Mouse (Mus musculus) liver, embryonic 13.5 days (tissue): ENCODE results near the gene Pias1. TPM values are rescaled to one million over a fixed set of nuclear protein-coding genes. Genes with fewer than 3 reads are reported as not detected.

Experiments used
- ATAC-seq: fragments of 200-750 bp; cut with Nextera tagmentation; 2 replicates; pipeline ENCODE4 v1.8.0; 2017; ENCODE audit warnings: low read depth, mild to moderate bottlenecking, moderate number of reproducible peaks, moderate library complexity
- DNase-seq: peaks from one replicate; pipeline ENCODE4 v3.0.0; 2022
- H3K27ac ChIP-seq: fragments of 300-500 bp; sonication (generic); 2 replicates; pipeline ENCODE4 v1.5.1; 2015; ENCODE audit warnings: moderate library complexity, mild to moderate bottlenecking, inconsistent platforms
- H3K27me3 ChIP-seq: fragments of 300-500 bp; sonication (generic); 2 replicates; pipeline ENCODE4 v1.6.1; 2015; ENCODE audit warnings: mild to moderate bottlenecking, inconsistent platforms
- H3K36me3 ChIP-seq: fragments of 300-500 bp; sonication (generic); 2 replicates; pipeline ENCODE4 v1.6.1; 2015; ENCODE audit warnings: mild to moderate bottlenecking, inconsistent platforms
- H3K4me1 ChIP-seq: fragments of 300-500 bp; sonication (generic); replicated peaks from 2 replicates; pipeline ENCODE4 v1.6.1; 2015; ENCODE audit warnings: inconsistent platforms
- H3K4me2 ChIP-seq: fragments of 300-500 bp; sonication (generic); 2 replicates; pipeline ENCODE4 v1.6.1; 2015; ENCODE audit warnings: inconsistent platforms, mild to moderate bottlenecking, moderate library complexity
- H3K4me3 ChIP-seq: fragments of 300-500 bp; sonication (generic); replicated peaks from 2 replicates; pipeline ENCODE4 v1.5.1; 2015; ENCODE audit warnings: mild to moderate bottlenecking, inconsistent platforms
- H3K9ac ChIP-seq: fragments of 300-500 bp; sonication (generic); 2 replicates; pipeline ENCODE4 v1.6.1; 2015; ENCODE audit warnings: mild to moderate bottlenecking, inconsistent platforms
- H3K9me3 ChIP-seq: fragments of 300-500 bp; sonication (generic); replicated peaks from 2 replicates; pipeline ENCODE4 v1.6.1; 2016; ENCODE audit warnings: inconsistent platforms
- WGBS: fragments of 180-500 bp; shearing (Covaris S2); methylation state at CpG from one replicate; pipeline ENCODE4 v1.1.7; 2015; ENCODE audit not compliant: insufficient replicate concordance; 5-methylcytosine and 5-hydroxymethylcytosine counted together
- polyA plus RNA-seq: library from polyadenylated mRNA; unstranded; fragments of >200 nt; fragmentation: Nextera tagmentation; extraction: Ambion mirVana; gene quantifications from 2 replicates; pipeline ENCODE4 v1.2.1, GENCODE M21; 2015

Gene Pias1
- polyA plus RNA-seq, 1 experiment from 2014 or later = 25.6 TPM

DNA sequence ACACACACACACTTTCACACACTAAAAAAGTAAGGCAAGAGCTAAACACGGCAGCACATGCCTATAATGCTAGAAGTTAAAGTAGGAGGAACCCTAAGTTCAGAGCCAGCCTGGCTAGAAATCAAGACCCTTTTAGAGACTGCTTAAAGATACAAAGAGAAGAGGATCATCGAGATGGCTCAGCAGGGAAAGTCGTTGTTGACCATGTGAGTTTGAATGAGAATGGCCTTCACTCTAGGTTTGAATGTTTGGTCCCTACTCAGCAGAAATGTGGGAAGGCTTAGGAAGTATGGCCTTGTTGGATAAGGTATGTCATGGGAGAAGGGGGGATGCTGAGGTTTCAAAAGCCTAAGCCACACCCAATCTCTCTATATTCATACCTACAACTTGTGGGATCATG, 46.8 kb downstream of the Pias1 start:
- H3K4me2 ChIP-seq = no peak overlapping the region
- H3K4me3 ChIP-seq = no peak overlapping the region
- DNase-seq = no peak
- no peak overlapping the region for H3K27ac ChIP-seq
- no peak overlapping the region for H3K9ac ChIP-seq
- H3K4me1 ChIP-seq = peaks cover 21% of the 10 kb centered on the region
- no peaks in the 10 kb centered on the region for H3K27me3 ChIP-seq
- no peaks in the 10 kb centered on the region for H3K9me3 ChIP-seq
- ATAC-seq = no peak
- WGBS = 81% methylated on average over 3 of the region's 3 CpGs
- H3K36me3 ChIP-seq = peaks cover 7% of the 10 kb centered on the region; the same call in 1 of the 2 replicates

DNA sequence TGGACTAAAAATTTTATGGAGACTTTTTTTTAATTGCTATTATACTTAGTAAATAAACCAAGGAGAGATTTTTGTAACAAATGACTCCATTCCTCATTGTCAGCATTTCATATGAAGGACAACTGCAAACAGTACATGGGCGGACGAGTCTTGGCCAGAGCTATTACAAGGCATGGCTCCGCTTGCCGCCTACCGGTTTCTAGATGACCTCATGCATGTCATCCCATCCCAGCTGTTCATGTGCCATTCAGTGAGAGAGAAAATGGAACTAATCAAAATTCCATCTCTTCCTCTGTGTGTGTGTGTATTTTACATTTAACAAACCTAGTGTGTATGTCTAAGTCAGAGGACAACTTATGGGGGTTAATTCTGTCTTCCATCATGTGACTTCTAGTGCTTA, 51.9 kb downstream of the Pias1 start:
- H3K9ac ChIP-seq = no peak overlapping the region
- peaks cover 3% of the 10 kb centered on the region; the same call in 1 of the 2 replicates for H3K36me3 ChIP-seq
- DNase-seq (no peak), ATAC-seq (no peak)
- H3K4me3 ChIP-seq = no peak overlapping the region
- H3K27me3 ChIP-seq = no peaks in the 10 kb centered on the region
- no peaks in the 10 kb centered on the region for H3K9me3 ChIP-seq
- H3K4me2 ChIP-seq = no peak overlapping the region
- H3K27ac ChIP-seq = no peak overlapping the region
- peaks cover 50% of the 10 kb centered on the region for H3K4me1 ChIP-seq
- WGBS = 84% methylated on average over 5 of the region's 5 CpGs

DNA sequence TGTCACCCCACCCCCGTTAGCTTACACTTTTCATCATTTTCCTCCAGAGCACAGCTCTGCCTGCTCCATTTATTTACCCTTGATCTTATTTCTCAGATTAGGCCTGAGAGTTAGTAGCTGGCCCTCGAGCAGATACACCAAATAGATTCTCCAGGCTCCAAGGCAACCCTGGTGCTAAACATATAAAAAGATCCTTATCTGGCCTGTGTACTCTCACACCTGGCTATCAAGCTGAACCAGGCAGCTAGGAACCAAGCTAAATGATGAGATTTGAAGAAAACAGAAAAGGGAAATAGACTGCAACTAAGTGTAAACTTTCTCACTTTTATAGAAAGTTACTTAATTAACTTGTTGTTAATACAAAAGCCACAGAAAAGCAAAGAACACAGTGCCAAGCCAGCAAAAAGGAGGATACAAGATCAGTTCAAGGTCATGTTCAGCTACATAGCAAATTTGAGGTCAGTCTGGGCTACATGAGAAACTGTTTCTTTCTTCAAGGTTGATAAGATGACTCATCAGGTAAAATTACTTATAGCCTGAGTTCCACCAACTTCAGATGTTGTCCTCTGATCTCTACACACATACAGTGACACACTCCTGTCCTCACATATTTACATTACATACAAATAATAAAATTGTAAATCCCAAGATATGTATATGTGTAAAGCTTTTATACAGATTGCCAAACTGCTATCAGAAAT, 52.9 kb downstream of the Pias1 start:
- Histone ChIP-seq H3K9me3 (no peaks in the 10 kb centered on the region), H3K4me2 (no peak overlapping the region), H3K36me3 (0 out of 2 replicates have a peak, but pooled peaks cover 4% of the 10 kb centered on the region), H3K4me1 (peaks cover 53% of the 10 kb centered on the region), H3K9ac (no peak overlapping the region), H3K27me3 (no peaks in the 10 kb centered on the region), H3K27ac (no peak overlapping the region), H3K4me3 (no peak overlapping the region)
- WGBS = 35% methylated on average over 2 of the region's 2 CpGs
- ATAC-seq = 0 out of 2 replicates have a peak, but pooled peaks have one; percentile 15
- DNase-seq = no peak

DNA sequence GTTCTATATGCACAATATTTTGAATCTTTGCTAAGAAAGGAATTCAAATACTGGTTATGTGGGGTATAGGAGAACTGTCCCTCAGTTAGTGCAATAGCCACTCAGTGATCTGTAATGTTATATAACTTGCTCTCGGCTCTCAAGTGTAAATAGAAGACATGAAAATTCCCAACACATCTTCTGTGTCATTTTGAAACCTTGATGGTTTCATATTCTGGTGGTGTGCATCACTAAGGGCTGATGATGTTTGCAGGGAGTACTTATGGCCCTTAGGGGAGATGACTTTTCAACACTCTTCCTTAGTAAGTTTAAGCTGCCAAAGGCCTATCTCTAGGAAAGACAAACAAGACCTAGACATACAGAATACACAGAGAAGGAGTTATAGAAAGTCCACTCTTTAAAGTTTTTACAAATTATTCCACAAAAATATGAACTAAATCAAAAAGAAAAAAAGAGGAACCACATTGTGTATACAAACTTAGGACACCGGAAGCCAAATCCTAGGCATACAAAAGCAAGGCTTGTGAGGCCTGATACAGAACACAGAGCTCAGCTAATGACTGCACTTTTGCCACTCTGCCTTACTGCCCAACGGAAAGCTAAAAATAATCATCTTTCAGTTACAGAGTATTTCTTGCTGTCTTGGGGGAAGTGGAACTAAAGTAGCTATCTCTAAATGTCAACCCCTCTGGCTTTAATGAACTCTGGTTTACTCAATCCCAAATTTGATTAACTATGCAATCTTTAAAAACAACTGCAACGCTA, 55.0 kb downstream of the Pias1 start:
- Histone ChIP-seq H3K9ac (no peak overlapping the region), H3K36me3 (0 out of 2 replicates have a peak, but pooled peaks cover 4% of the 10 kb centered on the region), H3K4me2 (peak overlapping the region; percentile 3; the same call in 1 of the 2 replicates), H3K4me3 (no peak overlapping the region), H3K9me3 (no peaks in the 10 kb centered on the region), H3K27ac (peak overlapping the region; percentile 50), H3K27me3 (no peaks in the 10 kb centered on the region), H3K4me1 (peaks cover 41% of the 10 kb centered on the region)
- DNase-seq (no peak), ATAC-seq (no peak)
- 30% methylated on average over 4 of the region's 4 CpGs for WGBS

DNA sequence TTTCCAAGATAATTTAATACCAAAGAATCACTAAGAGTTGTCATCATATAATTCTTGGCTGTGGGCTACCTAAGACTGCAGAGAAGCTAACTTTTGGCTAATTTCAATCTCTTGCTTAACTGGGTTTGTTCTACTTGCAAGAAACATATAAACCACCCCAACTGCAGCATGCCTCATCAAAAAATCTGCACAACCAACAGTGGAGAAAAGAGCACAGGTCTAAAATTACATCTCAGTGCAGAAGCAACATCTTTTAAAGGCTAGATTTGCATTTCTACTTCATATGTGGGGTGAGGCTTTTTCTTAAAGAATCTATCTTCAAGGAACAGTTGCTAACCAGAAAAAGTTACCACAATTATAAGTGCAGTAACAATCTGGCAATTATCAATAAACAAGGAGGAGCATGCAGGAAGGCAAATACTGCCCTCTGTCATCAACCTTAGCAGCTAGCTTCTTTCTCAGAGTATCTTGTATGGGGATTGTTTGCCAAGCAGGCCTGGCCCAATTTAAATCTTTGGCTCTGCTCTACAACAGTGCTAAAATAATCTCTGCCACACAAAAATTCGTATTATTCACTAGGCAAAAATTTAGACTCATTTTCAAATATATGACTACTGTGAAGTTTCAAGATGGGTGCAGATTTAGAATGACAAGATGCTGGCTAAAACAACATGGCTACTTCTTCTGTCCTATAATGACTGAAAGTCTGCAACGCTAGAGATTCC, 62.7 kb downstream of the Pias1 start:
- Histone ChIP-seq H3K4me2 (no peak overlapping the region), H3K27ac (no peak overlapping the region), H3K4me3 (no peak overlapping the region), H3K4me1 (peaks cover 3% of the 10 kb centered on the region), H3K36me3 (peaks cover 13% of the 10 kb centered on the region), H3K27me3 (no peaks in the 10 kb centered on the region), H3K9ac (no peak overlapping the region), H3K9me3 (no peaks in the 10 kb centered on the region)
- ATAC-seq (no peak), DNase-seq (no peak)
- 72% methylated on average over 2 of the region's 2 CpGs for WGBS

DNA sequence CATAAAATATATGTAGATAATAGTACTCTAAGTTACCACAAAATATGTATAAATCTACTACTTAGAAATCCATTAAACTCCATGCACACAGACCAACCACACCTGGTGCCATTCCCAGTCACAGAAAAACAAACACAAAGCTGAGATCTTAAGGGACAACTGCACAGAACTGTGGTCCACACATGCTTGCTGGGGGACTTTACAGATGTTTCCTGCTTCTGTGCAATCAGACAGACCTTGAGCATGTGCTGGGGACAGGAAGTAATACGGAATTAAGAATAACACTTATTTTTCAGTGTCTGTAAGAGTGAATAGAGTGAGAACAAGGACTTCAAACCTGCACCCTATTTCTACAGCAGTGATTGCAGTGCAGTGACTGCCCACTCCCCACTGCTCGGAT, 66.8 kb downstream of the Pias1 start:
- Histone ChIP-seq H3K4me1 (no peaks in the 10 kb centered on the region), H3K4me3 (no peak overlapping the region), H3K36me3 (peaks cover 36% of the 10 kb centered on the region), H3K4me2 (no peak overlapping the region), H3K9me3 (no peaks in the 10 kb centered on the region), H3K9ac (no peak overlapping the region), H3K27ac (no peak overlapping the region), H3K27me3 (no peaks in the 10 kb centered on the region)
- DNase-seq (no peak), ATAC-seq (no peak)
- 68% methylated on average over 2 of the region's 2 CpGs for WGBS

DNA sequence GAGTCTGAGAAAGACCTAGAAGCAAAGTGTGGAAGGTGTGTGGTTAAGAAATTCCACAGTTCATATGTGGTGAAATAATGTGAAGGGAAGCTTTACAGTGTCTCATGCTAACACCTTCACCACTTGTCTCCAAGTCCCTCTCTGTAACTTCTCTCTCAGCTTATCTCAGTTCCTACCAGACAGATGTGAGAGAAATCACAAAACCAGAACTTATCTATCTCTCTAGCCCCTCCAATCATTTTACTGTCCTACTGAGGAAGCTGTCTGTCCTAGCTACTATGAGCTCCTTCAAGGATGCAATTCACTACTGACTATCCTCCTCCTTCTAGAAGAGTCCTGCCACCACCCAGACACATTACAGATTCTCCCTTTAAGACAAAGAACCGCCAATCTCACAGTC, 70.7 kb downstream of the Pias1 start:
- ATAC-seq (no peak), DNase-seq (no peak)
- Histone ChIP-seq H3K9ac (no peak overlapping the region), H3K9me3 (no peaks in the 10 kb centered on the region), H3K4me3 (no peak overlapping the region), H3K27me3 (no peaks in the 10 kb centered on the region), H3K4me1 (no peaks in the 10 kb centered on the region), H3K36me3 (peaks cover 39% of the 10 kb centered on the region), H3K27ac (no peak overlapping the region), H3K4me2 (no peak overlapping the region)
- WGBS = 85% methylated on average over 1 of the region's 1 CpGs

DNA sequence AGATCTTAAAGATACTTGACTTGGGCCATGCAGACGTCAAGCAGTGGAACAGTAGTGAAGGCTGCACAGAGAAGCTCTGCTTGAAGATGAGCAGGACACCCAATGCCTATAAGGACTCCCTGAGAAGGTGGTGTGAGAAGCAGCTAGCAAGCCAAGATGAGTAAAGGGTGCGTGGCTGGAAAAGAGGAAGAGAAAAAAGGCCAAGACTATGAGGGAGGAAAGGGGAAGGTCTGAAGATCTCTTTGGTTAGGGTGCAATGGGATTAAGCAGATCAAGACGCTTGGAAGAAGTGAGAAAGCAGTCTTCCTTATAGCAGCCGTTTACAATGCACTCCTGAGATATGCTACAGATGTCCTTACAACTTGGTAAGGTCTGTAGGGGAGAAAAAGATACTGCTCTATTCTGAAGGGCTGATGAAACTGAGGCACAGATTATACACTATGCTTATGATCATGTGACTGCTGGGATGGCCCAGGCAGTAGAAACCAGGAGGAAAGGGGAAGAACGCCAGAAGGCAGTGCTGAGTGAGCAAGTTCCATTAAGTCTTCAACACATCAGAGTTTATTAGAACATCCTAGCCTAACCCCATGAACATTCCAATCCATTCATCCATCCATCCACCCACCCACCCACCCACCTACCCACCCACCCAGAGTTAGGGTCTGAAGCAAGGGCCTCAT, 74.2 kb downstream of the Pias1 start:
- Histone ChIP-seq H3K36me3 (peaks cover 45% of the 10 kb centered on the region), H3K4me3 (no peak overlapping the region), H3K4me1 (no peaks in the 10 kb centered on the region), H3K4me2 (no peak overlapping the region), H3K9ac (no peak overlapping the region), H3K27me3 (no peaks in the 10 kb centered on the region), H3K27ac (no peak overlapping the region), H3K9me3 (no peaks in the 10 kb centered on the region)
- ATAC-seq (no peak), DNase-seq (no peak)
- 58% methylated on average over 5 of the region's 5 CpGs for WGBS

DNA sequence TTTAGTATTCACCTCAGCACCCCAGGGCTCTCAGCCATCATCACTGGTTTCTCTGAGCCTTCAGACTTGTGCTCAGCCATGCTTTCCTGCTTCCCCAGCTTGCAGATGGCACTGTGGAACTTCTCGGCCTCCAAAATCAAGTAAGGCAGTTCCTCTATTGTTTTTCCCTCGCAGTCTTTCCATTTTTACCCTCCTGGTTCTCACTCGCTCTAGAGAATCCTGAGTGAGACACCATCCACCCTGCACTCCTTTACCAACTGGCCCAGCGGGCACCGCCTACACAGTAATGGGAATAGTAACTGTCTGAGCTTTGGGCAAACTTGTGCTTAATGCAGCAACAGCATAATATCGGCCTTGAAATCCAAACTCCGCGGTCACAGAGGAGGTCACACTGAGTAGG, 82.7 kb downstream of the Pias1 start:
- 93% methylated on average over 8 of the region's 8 CpGs for WGBS
- Histone ChIP-seq H3K9me3 (no peaks in the 10 kb centered on the region), H3K4me1 (no peaks in the 10 kb centered on the region), H3K27ac (no peak overlapping the region), H3K27me3 (no peaks in the 10 kb centered on the region), H3K9ac (no peak overlapping the region), H3K4me2 (no peak overlapping the region), H3K36me3 (peaks cover 38% of the 10 kb centered on the region), H3K4me3 (no peak overlapping the region)
- DNase-seq = no peak
- no peak for ATAC-seq

DNA sequence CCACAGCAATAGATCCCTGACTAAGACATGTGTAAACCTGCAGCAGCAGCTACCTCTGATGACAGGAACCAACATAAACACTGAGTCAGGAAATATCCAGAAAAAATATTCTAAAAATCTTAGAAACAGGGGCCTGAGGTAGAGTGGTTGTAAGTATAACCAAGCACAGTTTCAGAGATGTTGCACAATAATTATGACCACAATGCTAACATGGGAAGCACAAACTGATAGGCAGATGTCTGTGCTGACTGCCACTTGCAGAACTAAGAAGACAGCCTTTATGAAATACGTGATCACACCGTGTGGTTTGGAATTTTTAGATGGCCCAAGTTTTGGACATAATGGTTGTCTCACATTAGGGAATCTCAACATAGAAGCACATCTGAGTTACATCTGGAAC, 83.9 kb downstream of the Pias1 start:
- Histone ChIP-seq H3K9ac (no peak overlapping the region), H3K4me3 (no peak overlapping the region), H3K9me3 (no peaks in the 10 kb centered on the region), H3K4me2 (no peak overlapping the region), H3K4me1 (no peaks in the 10 kb centered on the region), H3K27ac (no peak overlapping the region), H3K27me3 (no peaks in the 10 kb centered on the region), H3K36me3 (peaks cover 31% of the 10 kb centered on the region)
- no peak for DNase-seq
- ATAC-seq = no peak
- WGBS = 90% methylated on average over 2 of the region's 2 CpGs

DNA sequence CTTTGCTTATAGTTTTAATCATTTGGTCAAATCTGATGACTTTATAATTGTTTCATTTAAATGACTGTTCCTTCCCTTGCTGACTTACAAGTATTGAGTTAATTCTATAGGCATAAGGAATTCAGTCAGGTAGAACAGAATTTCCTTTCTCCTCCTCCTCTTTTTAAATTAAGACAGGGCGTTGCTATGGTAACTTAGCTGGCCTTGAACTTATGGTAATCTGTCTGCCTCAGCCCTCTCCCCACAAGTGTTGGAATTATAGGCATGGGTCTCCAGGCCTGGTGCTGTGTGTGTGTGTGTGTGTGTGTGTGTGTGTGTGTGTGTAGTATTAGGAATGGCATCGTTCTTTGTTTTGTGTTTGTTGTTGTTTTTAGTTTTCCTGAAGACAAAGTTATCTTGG, 86.0 kb downstream of the Pias1 start:
- H3K36me3 ChIP-seq = peaks cover 30% of the 10 kb centered on the region
- no peaks in the 10 kb centered on the region for H3K9me3 ChIP-seq
- no peak overlapping the region for H3K9ac ChIP-seq
- no peak overlapping the region for H3K27ac ChIP-seq
- H3K27me3 ChIP-seq = no peaks in the 10 kb centered on the region
- H3K4me2 ChIP-seq = no peak overlapping the region
- H3K4me3 ChIP-seq = no peak overlapping the region
- DNase-seq (no peak), ATAC-seq (no peak)
- WGBS = 82% methylated on average over 2 of the region's 2 CpGs
- no peaks in the 10 kb centered on the region for H3K4me1 ChIP-seq
